Mouse (Mus musculus) heart, postnatal 14 days (tissue): Measurements from ENCODE around the gene Tab2. TPM values are rescaled to one million over a fixed set of nuclear protein-coding genes. Genes with fewer than 3 reads are reported as not detected.

Source experiments
- total RNA-seq, 2 experiments: library from RNA; stranded (reverse); gene quantifications; 2 replicates each; pipeline ENCODE4 v1.2.3; 2021

The Tab2 gene
- total RNA-seq, 2 experiments from 2014 or later: 46.9 to 49.9 TPM

Other genes with a start within 250 kb of the Tab2 start
- gene Katna1, start 230.2 kb downstream of the Tab2 start, total RNA-seq: 10 to 100 TPM; 14.7 TPM
- gene Ginm1, start 163.4 kb downstream of the Tab2 start, total RNA-seq: 10 to 100 TPM; 83.4 to 96.4 TPM
- gene Ppil4, start 163.3 kb downstream of the Tab2 start, total RNA-seq: 10 to 100 TPM; 16.5 to 17.1 TPM
- under 1 TPM; 0.24 to 0.29 TPM for gene Zc3h12d, start 123.8 kb downstream of the Tab2 start, total RNA-seq